Mouse (Mus musculus): ENCODE results near the gene Capn8.

Capn8 gene

GRCm38 (mm10) chr1:182574666-182575049, 9.9 kb downstream of the Capn8 start:
- H3K4me1 ChIP-seq (replicated peaks; ENCODE audit: low read depth, low read length): peaks cover 9% of the 10 kb centered on the region
- TF ChIP-seq CTCF (conservative IDR thresholded peaks at IDR 0.05; ENCODE audit: low read length) (no peak), NANOG (IDR thresholded peaks at IDR 0.05; ENCODE audit: borderline replicate concordance, low read length) (no peak), POU5F1 (IDR thresholded peaks at IDR 0.05; ENCODE audit: borderline replicate concordance, low read length) (no peak)

GRCm38 (mm10) chr1:182584169-182584568, 19.4 kb downstream of the Capn8 start:
- Histone ChIP-seq H3K27me3 (ENCODE audit: insufficient read depth, low read length) (peaks cover 40% of the 10 kb centered on the region), H3K4me1 (replicated peaks; ENCODE audit: low read depth, low read length) (peaks cover 13% of the 10 kb centered on the region), H3K36me3 (ENCODE audit: insufficient read depth, low read length) (no peaks in the 10 kb centered on the region), H3K9me3 (ENCODE audit: low read length) (no peaks in the 10 kb centered on the region), H3K4me3 (replicated peaks; ENCODE audit: low read length) (no peak overlapping the region)
- TF ChIP-seq CTCF (conservative IDR thresholded peaks at IDR 0.05; ENCODE audit: low read length) (no peak), POU5F1 (IDR thresholded peaks at IDR 0.05; ENCODE audit: borderline replicate concordance, low read length) (no peak), NANOG (IDR thresholded peaks at IDR 0.05; ENCODE audit: borderline replicate concordance, low read length) (no peak)

More at GRCm38 (mm10) chr1:182574666-182575049, 9.9 kb downstream of the Capn8 start:
- Histone ChIP-seq H3K4me3 (replicated peaks; ENCODE audit: low read length) (no peak overlapping the region), H3K27me3 (ENCODE audit: insufficient read depth, low read length) (peaks cover 6% of the 10 kb centered on the region; the same call in 1 of the 2 replicates), H3K9me3 (ENCODE audit: low read length) (no peaks in the 10 kb centered on the region), H3K36me3 (ENCODE audit: insufficient read depth, low read length) (no peaks in the 10 kb centered on the region)

- Histone ChIP-seq H3K36me3 (ENCODE audit: insufficient read depth, low read length) (no peaks in the 10 kb centered on the region), H3K27me3 (ENCODE audit: insufficient read depth, low read length) (peaks cover 44% of the 10 kb centered on the region), H3K4me3 (replicated peaks; ENCODE audit: low read length) (peak overlapping the region; percentile 68), H3K9me3 (ENCODE audit: low read length) (no peaks in the 10 kb centered on the region), H3K4me1 (replicated peaks; ENCODE audit: low read depth, low read length) (peaks cover 13% of the 10 kb centered on the region)
- TF ChIP-seq CTCF (conservative IDR thresholded peaks at IDR 0.05; ENCODE audit: low read length): no peak
- no peak for TF ChIP-seq NANOG (IDR thresholded peaks at IDR 0.05; ENCODE audit: borderline replicate concordance, low read length)
- TF ChIP-seq POU5F1 (IDR thresholded peaks at IDR 0.05; ENCODE audit: borderline replicate concordance, low read length): no peak
Measured at GRCm38 (mm10) chr1:182585162-182585840, 20.5 kb downstream of the Capn8 start.

- TF ChIP-seq CTCF (conservative IDR thresholded peaks at IDR 0.05; ENCODE audit: low read length): no peak
- TF ChIP-seq NANOG (IDR thresholded peaks at IDR 0.05; ENCODE audit: borderline replicate concordance, low read length): no peak
- no peak for TF ChIP-seq POU5F1 (IDR thresholded peaks at IDR 0.05; ENCODE audit: borderline replicate concordance, low read length)
Measured at GRCm38 (mm10) chr1:182587706-182588105, 22.9 kb downstream of the Capn8 start.

GRCm38 (mm10) chr1:182591491-182591890, 26.7 kb downstream of the Capn8 start:
- no peaks in the 10 kb centered on the region for H3K36me3 ChIP-seq (ENCODE audit: insufficient read depth, low read length)
- H3K9me3 ChIP-seq (ENCODE audit: low read length): no peaks in the 10 kb centered on the region
- no peaks in the 10 kb centered on the region for H3K4me1 ChIP-seq (replicated peaks; ENCODE audit: low read depth, low read length)
- H3K4me3 ChIP-seq (replicated peaks; ENCODE audit: low read length): no peak overlapping the region
- peaks cover 14% of the 10 kb centered on the region; the same call in 1 of the 2 replicates for H3K27me3 ChIP-seq (ENCODE audit: insufficient read depth, low read length)
- no peak for TF ChIP-seq POU5F1 (IDR thresholded peaks at IDR 0.05; ENCODE audit: borderline replicate concordance, low read length)
- no peak for TF ChIP-seq NANOG (IDR thresholded peaks at IDR 0.05; ENCODE audit: borderline replicate concordance, low read length)
- no peak for TF ChIP-seq CTCF (conservative IDR thresholded peaks at IDR 0.05; ENCODE audit: low read length)

More at GRCm38 (mm10) chr1:182587706-182588105, 22.9 kb downstream of the Capn8 start:
- H3K4me1 ChIP-seq (replicated peaks; ENCODE audit: low read depth, low read length): peaks cover 13% of the 10 kb centered on the region
- no peaks in the 10 kb centered on the region for H3K36me3 ChIP-seq (ENCODE audit: insufficient read depth, low read length)
- H3K27me3 ChIP-seq (ENCODE audit: insufficient read depth, low read length): peaks cover 38% of the 10 kb centered on the region
- no peak overlapping the region for H3K4me3 ChIP-seq (replicated peaks; ENCODE audit: low read length)
- no peaks in the 10 kb centered on the region for H3K9me3 ChIP-seq (ENCODE audit: low read length)

GRCm38 (mm10) chr1:182592436-182592835, 27.6 kb downstream of the Capn8 start:
- H3K27me3 ChIP-seq (ENCODE audit: insufficient read depth, low read length): 0 out of 2 replicates have a peak, but pooled peaks cover 12% of the 10 kb centered on the region
- no peaks in the 10 kb centered on the region for H3K9me3 ChIP-seq (ENCODE audit: low read length)
- H3K4me1 ChIP-seq (replicated peaks; ENCODE audit: low read depth, low read length): no peaks in the 10 kb centered on the region
- H3K36me3 ChIP-seq (ENCODE audit: insufficient read depth, low read length): no peaks in the 10 kb centered on the region
- H3K4me3 ChIP-seq (replicated peaks; ENCODE audit: low read length): no peak overlapping the region
- TF ChIP-seq NANOG (IDR thresholded peaks at IDR 0.05; ENCODE audit: borderline replicate concordance, low read length): no peak
- no peak for TF ChIP-seq CTCF (conservative IDR thresholded peaks at IDR 0.05; ENCODE audit: low read length)
- no peak for TF ChIP-seq POU5F1 (IDR thresholded peaks at IDR 0.05; ENCODE audit: borderline replicate concordance, low read length)

- Histone ChIP-seq H3K27me3 (ENCODE audit: insufficient read depth, low read length) (peaks cover 11% of the 10 kb centered on the region; the same call in 1 of the 2 replicates), H3K4me3 (replicated peaks; ENCODE audit: low read length) (no peak overlapping the region), H3K4me1 (replicated peaks; ENCODE audit: low read depth, low read length) (no peaks in the 10 kb centered on the region), H3K9me3 (ENCODE audit: low read length) (no peaks in the 10 kb centered on the region), H3K36me3 (ENCODE audit: insufficient read depth, low read length) (no peaks in the 10 kb centered on the region)
- TF ChIP-seq NANOG (IDR thresholded peaks at IDR 0.05; ENCODE audit: borderline replicate concordance, low read length) (no peak), POU5F1 (IDR thresholded peaks at IDR 0.05; ENCODE audit: borderline replicate concordance, low read length) (no peak)
Measured at GRCm38 (mm10) chr1:182605330-182606150, 40.7 kb downstream of the Capn8 start.

GRCm38 (mm10) chr1:182609701-182610335, 45.0 kb downstream of the Capn8 start:
- Histone ChIP-seq H3K4me3 (replicated peaks; ENCODE audit: low read length) (no peak overlapping the region), H3K4me1 (replicated peaks; ENCODE audit: low read depth, low read length) (no peaks in the 10 kb centered on the region), H3K36me3 (ENCODE audit: insufficient read depth, low read length) (no peaks in the 10 kb centered on the region), H3K27me3 (ENCODE audit: insufficient read depth, low read length) (0 out of 2 replicates have a peak, but pooled peaks cover 9% of the 10 kb centered on the region), H3K9me3 (ENCODE audit: low read length) (no peaks in the 10 kb centered on the region)
- TF ChIP-seq POU5F1 (IDR thresholded peaks at IDR 0.05; ENCODE audit: borderline replicate concordance, low read length): no peak
- no peak for TF ChIP-seq NANOG (IDR thresholded peaks at IDR 0.05; ENCODE audit: borderline replicate concordance, low read length)
- no peak for TF ChIP-seq CTCF (conservative IDR thresholded peaks at IDR 0.05; ENCODE audit: low read length)
